Mouse (Mus musculus): ENCODE results near the gene Clec2i. TPM values are rescaled to one million over a fixed set of nuclear protein-coding genes. Genes with fewer than 3 reads are reported as not detected.
"Not testable (repeated sequence)": the region's sequence is repeated elsewhere in the genome, so short reads cannot be mapped to it uniquely, and the experiment has no call there.

Gene Clec2i
- polyA plus RNA-seq (2015; fragmentation: Nextera tagmentation; extraction: Ambion mirVana), result 0.18 and 0.21 TPM in 2 replicates

DNA sequence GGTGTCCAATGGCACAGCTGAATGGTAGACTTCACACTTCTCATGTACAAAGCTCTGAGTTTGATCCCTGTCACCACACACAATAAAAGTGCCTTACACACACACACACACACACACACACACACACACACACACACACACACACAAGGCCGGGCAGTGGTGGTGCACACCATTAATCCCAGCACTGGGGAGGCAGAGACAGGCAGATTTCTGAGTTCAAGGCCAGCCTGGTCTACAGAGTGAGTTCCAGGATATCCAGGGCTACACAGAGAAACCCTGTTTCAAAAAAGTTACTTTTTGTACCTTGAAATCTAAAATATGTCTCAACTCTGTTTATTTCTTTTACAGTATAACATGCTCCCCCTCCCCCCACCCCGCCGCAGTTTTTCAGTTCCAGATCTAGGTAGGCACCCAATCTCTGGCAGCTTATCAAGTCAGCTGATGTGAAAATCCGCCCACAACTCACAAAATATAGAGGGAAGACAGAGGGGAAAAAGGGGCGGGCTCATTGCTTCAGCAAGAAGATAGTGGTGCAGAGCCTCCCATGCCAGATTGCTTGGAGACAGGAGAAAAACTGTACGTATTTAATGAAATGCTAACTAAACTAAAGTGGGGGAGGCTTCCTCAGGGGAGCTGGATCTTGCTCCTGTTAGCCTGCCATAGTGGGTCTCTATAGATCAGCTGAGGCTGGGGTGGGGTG lies at the start of gene Clec2i:
Gene Clec2i, plus strand, starts transcription at position 498 of the 700 bp plus-strand sequence.
- not testable (repeated sequence) for H3K9ac ChIP-seq (ENCODE audit: low read depth, low read length); H3K4me3 ChIP-seq (ENCODE audit: low read depth, low read length); H3K27me3 ChIP-seq (replicated peaks; ENCODE audit: control insufficient read depth, insufficient read depth, low read length); H3K4me2 ChIP-seq (replicated peaks; ENCODE audit: low read depth); H3K9me3 ChIP-seq (ENCODE audit: control insufficient read depth); H3K27ac ChIP-seq (ENCODE audit: low read depth, low read length); ATAC-seq; H3K4me1 ChIP-seq (replicated peaks; ENCODE audit: control insufficient read depth, insufficient read depth, low read length); H3K36me3 ChIP-seq (ENCODE audit: control insufficient read depth, insufficient read depth)
- 88% methylated on average over 6 of the region's 6 CpGs for WGBS

DNA sequence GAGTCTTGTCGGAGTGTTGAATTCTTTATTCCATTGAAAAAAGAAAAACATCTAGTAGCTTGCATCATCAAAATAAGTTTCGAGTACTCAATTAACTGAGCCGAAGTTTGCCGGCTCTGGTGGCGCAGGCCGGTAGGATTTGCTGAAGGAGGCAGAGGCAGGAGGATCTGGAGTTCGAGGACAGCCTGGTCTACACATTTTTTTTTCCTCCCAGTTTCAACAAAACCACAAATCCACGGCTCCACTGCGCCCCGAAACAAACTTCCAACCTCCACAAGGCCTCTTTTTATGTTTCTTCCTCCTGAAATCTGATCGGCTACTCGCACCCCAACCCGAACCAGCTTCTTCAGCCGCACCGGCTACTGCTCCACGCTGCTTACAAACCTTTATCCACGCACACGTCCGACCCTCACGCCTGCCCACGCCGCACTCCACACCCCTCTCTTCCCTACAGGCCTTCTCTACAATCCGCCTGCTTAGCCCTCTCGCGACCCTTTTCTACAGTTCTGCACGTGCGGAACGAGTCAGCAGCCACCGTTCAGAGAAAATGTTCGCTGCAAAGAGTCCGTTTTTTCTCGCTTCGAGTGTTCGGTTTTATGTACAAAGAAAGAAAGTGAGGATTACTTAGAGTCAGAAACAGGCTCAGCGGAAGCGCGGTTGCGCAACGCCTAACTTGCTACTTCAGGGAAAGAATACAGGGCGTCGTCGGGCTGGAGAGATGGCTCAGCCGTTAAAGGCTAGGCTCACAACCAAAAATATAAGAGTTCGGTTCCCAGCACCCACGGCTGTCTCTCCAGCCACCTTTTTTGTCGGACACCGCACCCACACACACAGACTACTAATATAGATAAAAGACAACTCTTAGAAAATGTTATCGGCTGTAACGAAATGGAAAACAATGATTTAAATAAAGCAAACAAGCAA lies 48.8 kb upstream of the Clec2i start:
- no peaks in the 10 kb centered on the region for H3K9me3 ChIP-seq (ENCODE audit: control insufficient read depth)
- H3K4me3 ChIP-seq (ENCODE audit: low read depth, low read length), result peak overlapping the region; percentile 82
- ATAC-seq, result peak; percentile 51
- no peak for TF ChIP-seq CTCF (IDR thresholded peaks at IDR 0.05; ENCODE audit: low read depth)
- peak overlapping the region; percentile 96 for H3K27ac ChIP-seq (ENCODE audit: low read depth, low read length)
- under 1% methylated on average over 49 of the region's 49 CpGs for WGBS
- no peaks in the 10 kb centered on the region for H3K4me1 ChIP-seq (replicated peaks; ENCODE audit: control insufficient read depth, insufficient read depth, low read length)
- peak overlapping the region; percentile 76 for H3K4me2 ChIP-seq (replicated peaks; ENCODE audit: low read depth)
- H3K36me3 ChIP-seq (ENCODE audit: control insufficient read depth, insufficient read depth), result no peaks in the 10 kb centered on the region
- H3K9ac ChIP-seq (ENCODE audit: low read depth, low read length), result peak overlapping the region; percentile 84
- no peaks in the 10 kb centered on the region for H3K27me3 ChIP-seq (replicated peaks; ENCODE audit: control insufficient read depth, insufficient read depth, low read length)

DNA sequence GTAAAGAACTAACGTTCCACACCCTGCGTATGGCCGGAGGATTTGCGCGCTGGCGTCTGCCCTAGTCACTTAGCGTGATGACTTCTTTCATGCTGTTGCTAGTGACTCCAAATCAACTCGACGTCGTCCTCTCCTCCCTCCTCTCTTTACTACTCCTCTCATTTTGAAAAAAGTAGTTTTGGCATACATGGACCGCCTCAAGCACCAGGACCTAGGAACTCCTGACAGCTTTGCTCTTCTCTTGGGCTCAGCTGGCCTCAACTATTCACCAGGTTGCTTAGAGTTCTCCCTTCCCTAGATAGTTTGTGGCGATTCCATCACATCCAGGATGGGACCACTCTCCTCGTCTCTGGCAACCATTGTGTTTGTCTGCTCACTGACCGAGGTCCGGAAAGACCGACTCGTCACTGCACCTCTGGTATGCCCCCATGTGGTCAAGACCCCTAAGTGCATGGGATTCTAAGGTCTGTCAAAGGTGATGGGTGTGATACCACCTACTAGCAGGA lies 48.1 kb upstream of the Clec2i start:
- H3K4me2 ChIP-seq (replicated peaks; ENCODE audit: low read depth), result peak overlapping the region; percentile 76
- H3K4me1 ChIP-seq (replicated peaks; ENCODE audit: control insufficient read depth, insufficient read depth, low read length), result no peaks in the 10 kb centered on the region
- TF ChIP-seq CTCF (IDR thresholded peaks at IDR 0.05; ENCODE audit: low read depth), result peak; percentile 95
- WGBS, result under 1% methylated on average over 17 of the region's 17 CpGs
- no peaks in the 10 kb centered on the region for H3K27me3 ChIP-seq (replicated peaks; ENCODE audit: control insufficient read depth, insufficient read depth, low read length)
- no peaks in the 10 kb centered on the region for H3K36me3 ChIP-seq (ENCODE audit: control insufficient read depth, insufficient read depth)
- H3K27ac ChIP-seq (ENCODE audit: low read depth, low read length), result peak overlapping the region; percentile 96
- no peaks in the 10 kb centered on the region for H3K9me3 ChIP-seq (ENCODE audit: control insufficient read depth)
- H3K9ac ChIP-seq (ENCODE audit: low read depth, low read length), result peak overlapping the region; percentile 84
- peak; percentile 40 for ATAC-seq
- peak overlapping the region; percentile 82 for H3K4me3 ChIP-seq (ENCODE audit: low read depth, low read length)

DNA sequence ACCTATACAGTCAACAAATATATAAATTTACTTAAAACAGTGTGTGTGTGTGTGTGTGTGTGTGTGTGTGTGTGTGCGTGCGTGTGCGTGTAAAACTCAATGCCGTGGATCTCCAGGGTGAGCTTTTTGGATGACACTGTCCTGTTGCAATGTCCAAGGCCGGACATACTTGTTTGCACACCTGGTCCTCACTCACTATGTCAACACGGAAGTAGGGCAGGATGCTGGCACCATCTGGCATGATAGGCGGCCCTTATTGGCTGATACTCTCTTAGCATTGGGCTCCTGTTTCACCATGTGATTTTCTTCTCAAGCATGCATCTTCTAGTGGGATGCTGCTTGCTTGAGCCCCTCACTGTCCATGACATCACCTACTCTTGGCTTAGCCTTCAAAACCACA lies 47.5 kb upstream of the Clec2i start:
- no peak for TF ChIP-seq CTCF (IDR thresholded peaks at IDR 0.05; ENCODE audit: low read depth)
- no peaks in the 10 kb centered on the region for H3K27me3 ChIP-seq (replicated peaks; ENCODE audit: control insufficient read depth, insufficient read depth, low read length)
- 49% methylated on average over 7 of the region's 7 CpGs for WGBS
- no peak overlapping the region for H3K9ac ChIP-seq (ENCODE audit: low read depth, low read length)
- no peaks in the 10 kb centered on the region for H3K36me3 ChIP-seq (ENCODE audit: control insufficient read depth, insufficient read depth)
- H3K4me1 ChIP-seq (replicated peaks; ENCODE audit: control insufficient read depth, insufficient read depth, low read length), result no peaks in the 10 kb centered on the region
- peak; percentile 18; the same call in 1 of the 2 replicates for ATAC-seq
- peak overlapping the region; percentile 76 for H3K4me2 ChIP-seq (replicated peaks; ENCODE audit: low read depth)
- H3K27ac ChIP-seq (ENCODE audit: low read depth, low read length), result peak overlapping the region; percentile 96
- no peaks in the 10 kb centered on the region for H3K9me3 ChIP-seq (ENCODE audit: control insufficient read depth)
- H3K4me3 ChIP-seq (ENCODE audit: low read depth, low read length), result peak overlapping the region; percentile 82

DNA sequence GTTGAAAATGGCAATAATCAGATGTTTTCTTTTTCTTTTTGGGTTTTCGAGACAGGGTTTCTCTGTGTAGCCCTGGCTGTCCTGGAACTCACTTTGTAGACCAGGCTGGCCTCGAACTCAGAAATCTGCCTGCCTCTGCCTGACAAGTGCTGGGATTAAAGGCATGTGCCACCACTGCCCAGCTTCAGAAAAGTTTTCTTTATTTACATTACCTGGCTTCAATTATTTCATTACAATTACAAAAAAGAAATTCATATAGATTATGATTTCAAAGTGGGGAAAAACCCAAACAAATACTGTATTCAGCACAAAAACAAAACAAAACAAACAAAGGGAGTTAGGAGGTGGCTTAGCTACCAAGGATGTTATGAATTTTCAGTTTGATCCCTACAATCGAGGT lies 46.7 kb upstream of the Clec2i start:
- not testable (repeated sequence) for H3K27me3 ChIP-seq (replicated peaks; ENCODE audit: control insufficient read depth, insufficient read depth, low read length); H3K9me3 ChIP-seq (ENCODE audit: control insufficient read depth); H3K4me3 ChIP-seq (ENCODE audit: low read depth, low read length); H3K27ac ChIP-seq (ENCODE audit: low read depth, low read length); H3K4me2 ChIP-seq (replicated peaks; ENCODE audit: low read depth); H3K9ac ChIP-seq (ENCODE audit: low read depth, low read length); ATAC-seq; H3K4me1 ChIP-seq (replicated peaks; ENCODE audit: control insufficient read depth, insufficient read depth, low read length); H3K36me3 ChIP-seq (ENCODE audit: control insufficient read depth, insufficient read depth)
- WGBS, result 77% methylated on average over 3 of the region's 3 CpGs
